Mouse (Mus musculus): ENCODE data around the gene Ehd1. TPM values are rescaled to one million over a fixed set of nuclear protein-coding genes. Genes with fewer than 3 reads are reported as not detected.
"Not testable (repeated sequence)": the region's sequence is repeated elsewhere in the genome, so short reads cannot be mapped to it uniquely, and the experiment has no call there.

The Ehd1 gene
- polyA plus RNA-seq, 1 experiment from 2014 or later = 85.4 TPM

DNA sequence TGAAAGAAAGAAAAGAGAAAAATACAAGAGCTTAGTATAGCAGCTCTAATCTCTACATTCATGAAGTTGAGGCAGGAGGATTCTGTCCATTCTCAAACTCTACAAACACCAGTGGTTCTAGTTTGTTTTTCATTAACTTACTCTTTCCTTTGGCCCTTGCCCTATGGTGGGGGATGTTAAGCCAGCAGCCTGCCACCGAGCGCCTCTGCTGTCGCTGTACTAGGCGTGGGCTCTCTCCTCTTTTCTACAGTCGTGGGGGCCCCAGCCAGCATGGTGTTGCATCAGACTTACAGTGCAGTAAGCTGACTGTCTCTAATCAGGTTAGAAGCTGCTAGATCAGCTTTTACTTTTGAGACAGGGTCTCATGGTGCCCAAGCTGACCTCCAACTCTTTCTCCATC lies 6.5 kb downstream of the Ehd1 start:
- 0 out of 2 replicates have a peak, but pooled peaks have one; percentile 19 for ATAC-seq
- Histone ChIP-seq H3K36me3 (peaks cover 91% of the 10 kb centered on the region), H3K9ac (peak overlapping the region; percentile 71)

DNA sequence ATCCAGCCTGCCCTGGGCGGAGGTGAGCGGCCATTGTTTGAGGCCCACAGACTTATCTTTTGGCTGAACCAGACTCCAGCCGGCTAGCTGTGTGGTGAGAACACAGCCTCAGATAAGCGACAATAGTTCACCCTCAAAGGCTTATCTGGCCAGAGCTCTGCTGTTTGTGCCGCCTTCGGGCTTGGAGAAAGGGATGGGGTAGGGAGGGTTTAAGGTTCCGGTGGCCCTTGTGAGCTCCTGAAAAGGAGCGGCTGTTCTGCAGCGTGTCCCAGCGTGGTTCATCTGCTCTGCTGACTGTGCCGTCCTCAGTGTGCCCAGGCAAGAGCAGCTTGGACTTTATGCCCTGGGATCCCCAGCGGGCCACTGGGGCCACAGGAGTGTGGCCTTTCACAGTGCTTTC lies 8.0 kb downstream of the Ehd1 start:
- peak; percentile 80 for ATAC-seq
- 10% methylated on average over 12 of the region's 12 CpGs for WGBS (ENCODE audit: insufficient replicate concordance)
- H3K4me3 ChIP-seq = peak overlapping the region; percentile 37
- H3K9me3 ChIP-seq (replicated peaks) = no peaks in the 10 kb centered on the region
- H3K27me3 ChIP-seq (replicated peaks) = no peaks in the 10 kb centered on the region
- peak overlapping the region; percentile 71 for H3K9ac ChIP-seq
- peaks cover 95% of the 10 kb centered on the region for H3K36me3 ChIP-seq
- H3K4me2 ChIP-seq = peak overlapping the region; percentile 70
- peak overlapping the region; percentile 98 for H3K27ac ChIP-seq
- H3K4me1 ChIP-seq = peaks cover 100% of the 10 kb centered on the region

More for the DNA sequence above, 6.5 kb downstream of the Ehd1 start:
- 0 out of 2 replicates have a peak overlapping the region, but pooled peaks have one; percentile 1 for H3K4me3 ChIP-seq
- WGBS (ENCODE audit: insufficient replicate concordance) = 25% methylated on average over 5 of the region's 5 CpGs
- no peaks in the 10 kb centered on the region for H3K9me3 ChIP-seq (replicated peaks)
- H3K27ac ChIP-seq = peak overlapping the region; percentile 98
- peak overlapping the region; percentile 70 for H3K4me2 ChIP-seq
- H3K4me1 ChIP-seq = peaks cover 100% of the 10 kb centered on the region
- no peaks in the 10 kb centered on the region for H3K27me3 ChIP-seq (replicated peaks)

DNA sequence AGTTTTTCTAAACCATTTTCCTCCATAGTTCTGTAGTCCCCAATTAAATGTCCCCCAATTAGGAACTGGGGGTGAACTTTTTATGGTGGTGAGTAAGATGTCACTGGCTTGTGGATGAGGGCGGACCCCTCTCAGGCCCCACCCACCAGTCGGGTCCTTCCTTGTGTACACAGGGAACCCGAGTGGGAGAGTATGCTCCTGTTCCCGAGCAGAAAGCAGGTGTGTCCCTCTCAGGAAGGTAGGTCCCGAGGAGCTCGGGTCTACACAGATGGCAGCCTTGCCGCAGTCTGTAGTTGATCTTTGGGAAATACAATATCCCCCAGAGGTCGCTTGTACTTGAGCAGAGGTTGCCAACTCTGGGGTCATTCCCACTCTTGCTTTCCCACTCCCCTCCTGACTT lies 8.7 kb downstream of the Ehd1 start:
- peak overlapping the region; percentile 71 for H3K9ac ChIP-seq
- peak overlapping the region; percentile 98 for H3K27ac ChIP-seq
- peaks cover 96% of the 10 kb centered on the region for H3K36me3 ChIP-seq
- peak overlapping the region; percentile 37 for H3K4me3 ChIP-seq
- H3K4me1 ChIP-seq = peaks cover 100% of the 10 kb centered on the region
- H3K4me2 ChIP-seq = peak overlapping the region; percentile 70
- ATAC-seq = peak; percentile 29; the same call in 1 of the 2 replicates
- WGBS (ENCODE audit: insufficient replicate concordance) = 22% methylated on average over 8 of the region's 8 CpGs
- H3K9me3 ChIP-seq (replicated peaks) = no peaks in the 10 kb centered on the region
- H3K27me3 ChIP-seq (replicated peaks) = no peaks in the 10 kb centered on the region

DNA sequence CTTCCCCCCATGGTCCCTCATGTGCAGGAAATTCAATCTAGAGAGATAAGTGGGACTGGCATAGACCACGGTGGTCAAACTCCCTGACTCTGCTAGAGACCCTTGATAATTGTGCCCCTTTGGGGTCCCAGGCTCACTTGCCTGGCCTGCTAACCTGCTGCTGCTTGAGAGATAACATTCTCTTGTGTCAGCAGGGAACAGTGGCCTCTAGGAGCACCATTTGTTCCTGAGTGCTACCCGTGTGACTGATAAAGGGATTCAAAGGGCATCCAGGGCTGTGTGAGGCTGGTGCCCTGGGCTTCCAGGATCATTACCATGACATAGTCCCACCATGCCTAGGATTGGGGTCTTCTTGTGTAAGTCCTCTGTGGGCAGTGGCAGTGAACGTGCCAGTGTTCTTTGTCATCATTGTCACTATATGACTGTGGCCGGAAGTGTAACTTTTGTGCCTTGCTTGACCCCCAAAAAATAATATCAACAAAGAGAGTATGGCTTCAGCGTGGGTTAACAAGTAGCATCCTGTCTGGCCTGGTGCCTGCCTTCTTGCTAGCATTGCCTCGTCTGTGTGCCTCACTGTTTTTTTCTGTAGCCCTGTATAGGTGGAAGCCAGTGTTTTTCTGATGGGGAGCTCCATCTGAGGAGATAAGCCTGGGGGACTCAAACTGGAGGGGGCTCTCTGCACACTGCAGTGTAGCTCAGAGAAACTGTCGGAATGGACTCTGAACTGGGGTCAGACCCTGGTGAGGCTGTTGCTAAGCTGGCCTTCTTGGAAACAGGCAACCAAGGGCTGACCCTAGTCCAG lies 9.3 kb downstream of the Ehd1 start:
- peaks cover 92% of the 10 kb centered on the region for H3K36me3 ChIP-seq
- H3K4me3 ChIP-seq = peak overlapping the region; percentile 37
- peak overlapping the region; percentile 71 for H3K9ac ChIP-seq
- no peaks in the 10 kb centered on the region for H3K9me3 ChIP-seq (replicated peaks)
- peaks cover 99% of the 10 kb centered on the region for H3K4me1 ChIP-seq
- ATAC-seq = peak; percentile 66
- peak overlapping the region; percentile 98 for H3K27ac ChIP-seq
- WGBS (ENCODE audit: insufficient replicate concordance) = 23% methylated on average over 7 of the region's 7 CpGs
- no peaks in the 10 kb centered on the region for H3K27me3 ChIP-seq (replicated peaks)
- H3K4me2 ChIP-seq = peak overlapping the region; percentile 70

DNA sequence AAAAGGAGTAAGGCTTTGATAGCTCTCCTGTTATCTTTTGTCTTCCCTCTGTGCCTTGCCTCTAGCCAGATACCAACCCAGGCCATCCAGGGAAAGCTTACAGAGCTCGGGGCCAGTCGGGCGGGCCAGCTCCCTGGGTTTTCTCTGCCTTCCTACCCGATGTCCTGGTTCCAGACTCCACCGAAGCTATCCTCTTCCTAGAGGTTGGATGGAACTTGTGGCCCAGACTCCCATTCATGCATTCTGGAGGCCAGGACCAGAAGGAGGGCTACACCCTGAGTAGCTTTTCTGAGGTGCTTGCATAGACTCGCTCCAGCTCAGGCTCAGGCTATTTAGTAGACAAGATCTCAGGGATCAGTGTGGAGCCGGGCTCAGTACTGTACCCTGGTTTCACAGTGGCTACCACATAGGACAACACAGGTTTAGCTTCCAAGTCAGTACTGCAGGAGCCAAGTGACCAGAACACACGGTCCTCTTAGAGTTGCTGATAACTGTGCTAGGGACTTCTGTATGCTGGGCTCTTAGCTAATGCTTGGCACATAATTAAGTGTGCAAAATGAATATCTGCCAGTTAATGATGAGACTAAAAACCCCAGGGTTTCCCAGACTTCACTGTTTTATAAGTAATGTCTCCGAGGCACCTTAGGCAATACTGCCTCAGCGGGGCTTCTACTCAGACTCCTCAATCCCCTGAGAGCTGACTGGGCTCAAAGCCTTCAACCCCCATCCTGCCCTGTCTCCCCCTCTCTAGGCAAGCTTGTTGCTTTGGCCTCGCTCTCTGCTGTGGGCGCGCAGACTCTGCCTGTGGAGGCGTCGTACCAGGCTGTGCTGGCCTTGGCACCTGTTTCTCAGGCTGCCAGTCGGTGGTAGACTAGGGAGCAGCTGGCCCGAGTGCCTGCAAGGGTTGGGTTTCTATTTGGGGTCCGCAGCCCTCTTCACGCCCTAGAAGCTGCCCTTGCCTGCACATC lies 10.2 kb downstream of the Ehd1 start:
- Histone ChIP-seq H3K4me2 (peak overlapping the region; percentile 70), H3K27me3 (replicated peaks) (no peaks in the 10 kb centered on the region), H3K4me3 (peak overlapping the region; percentile 37), H3K27ac (peak overlapping the region; percentile 98), H3K9ac (peak overlapping the region; percentile 71), H3K4me1 (peaks cover 99% of the 10 kb centered on the region), H3K36me3 (peaks cover 91% of the 10 kb centered on the region), H3K9me3 (replicated peaks) (no peaks in the 10 kb centered on the region)
- ATAC-seq = peak; percentile 50; the same call in 1 of the 2 replicates
- WGBS (ENCODE audit: insufficient replicate concordance) = 66% methylated on average over 19 of the region's 19 CpGs

DNA sequence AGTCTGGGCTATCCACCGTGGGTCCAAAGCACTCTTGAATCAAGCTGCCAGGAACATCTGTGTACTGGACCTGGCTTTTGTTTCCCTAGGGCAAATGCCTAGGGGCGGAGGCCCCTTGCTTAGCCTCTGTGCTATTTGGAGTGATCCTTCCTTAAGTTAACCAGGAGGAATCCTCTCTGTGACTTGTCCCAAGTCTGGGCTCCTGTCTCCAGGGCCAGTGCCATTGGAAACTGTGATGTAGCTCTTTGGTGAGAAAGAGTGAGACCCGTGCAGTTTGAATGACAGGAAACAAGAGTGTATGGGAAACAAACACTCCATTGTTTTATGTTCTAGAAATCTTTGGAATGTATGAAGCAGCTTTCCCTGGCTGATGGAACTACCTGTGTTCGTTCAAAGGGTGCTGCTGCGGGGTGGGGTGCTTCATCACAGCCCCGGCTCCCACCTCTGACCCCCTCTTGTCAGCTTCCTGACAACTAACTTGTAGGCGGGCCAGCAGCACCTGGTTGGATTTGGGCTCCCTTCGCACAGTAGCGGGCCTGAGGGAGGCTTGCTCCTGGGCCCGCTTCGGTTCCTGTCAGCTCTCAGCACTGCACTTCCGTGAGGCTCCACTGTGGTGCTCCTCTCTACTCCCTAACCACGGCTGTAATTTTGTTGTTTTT lies 11.8 kb downstream of the Ehd1 start:
- H3K4me2 ChIP-seq = peak overlapping the region; percentile 18; the same call in 1 of the 2 replicates
- no peak overlapping the region for H3K4me3 ChIP-seq
- H3K36me3 ChIP-seq = peaks cover 89% of the 10 kb centered on the region
- peaks cover 95% of the 10 kb centered on the region for H3K4me1 ChIP-seq
- no peak for ATAC-seq
- H3K9me3 ChIP-seq (replicated peaks) = no peaks in the 10 kb centered on the region
- H3K27ac ChIP-seq = peak overlapping the region; percentile 67
- WGBS (ENCODE audit: insufficient replicate concordance) = 69% methylated on average over 13 of the region's 13 CpGs
- H3K9ac ChIP-seq = 0 out of 2 replicates have a peak overlapping the region, but pooled peaks have one; percentile 2
- H3K27me3 ChIP-seq (replicated peaks) = no peaks in the 10 kb centered on the region

DNA sequence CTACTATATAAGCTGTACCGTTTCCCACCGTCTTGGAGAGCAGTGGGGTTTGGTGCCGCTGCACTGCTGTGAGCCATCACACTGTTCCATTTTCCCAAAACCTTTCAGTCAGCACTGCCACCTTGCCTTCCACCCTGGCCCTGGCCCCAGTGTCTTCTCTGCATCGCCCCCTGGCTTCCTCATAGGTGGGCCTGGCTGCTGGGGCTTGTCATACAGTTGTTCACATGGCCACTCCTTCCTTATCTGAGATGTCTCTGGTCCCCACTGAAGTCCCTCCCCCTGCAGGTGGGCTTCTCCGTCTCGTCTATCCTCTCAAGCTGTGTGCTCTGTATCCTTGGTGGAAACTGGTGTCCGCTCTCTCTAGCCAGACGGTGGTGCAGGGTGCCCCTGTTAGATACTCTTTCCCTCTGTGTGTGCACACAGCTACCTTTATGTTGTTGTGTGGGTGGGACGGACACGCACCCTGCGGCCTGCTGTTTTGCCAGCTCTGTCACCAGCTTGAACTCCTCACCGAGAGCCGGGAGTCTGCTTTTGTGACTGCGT lies 13.2 kb downstream of the Ehd1 start:
- peak overlapping the region; percentile 42 for H3K9ac ChIP-seq

DNA sequence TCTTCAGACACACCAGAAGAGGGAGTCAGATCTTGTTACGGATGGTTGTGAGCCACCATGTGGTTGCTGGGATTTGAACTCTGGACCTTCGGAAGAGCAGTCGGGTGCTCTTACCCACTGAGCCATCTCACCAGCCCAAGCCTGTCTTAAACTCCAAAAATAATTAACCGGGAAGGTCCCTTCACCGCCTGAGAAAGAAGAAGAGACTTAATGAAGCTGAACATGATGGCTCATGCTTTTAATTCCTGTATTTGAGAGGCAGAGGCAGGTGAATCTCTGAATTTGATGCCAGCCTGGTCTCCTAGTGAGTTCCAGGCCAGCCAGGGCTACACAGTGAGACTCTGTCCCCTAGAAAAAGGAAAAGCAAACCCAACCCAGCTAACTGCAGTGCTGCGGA lies 14.2 kb downstream of the Ehd1 start:
- Histone ChIP-seq H3K36me3 (peaks cover 92% of the 10 kb centered on the region), H3K27ac (peak overlapping the region; percentile 94), H3K4me3 (peak overlapping the region; percentile 16; the same call in 1 of the 2 replicates), H3K4me2 (peak overlapping the region; percentile 54), H3K4me1 (peaks cover 83% of the 10 kb centered on the region), H3K9ac (peak overlapping the region; percentile 64)
- H3K27me3 ChIP-seq (replicated peaks); ATAC-seq; H3K9me3 ChIP-seq (replicated peaks): not testable (repeated sequence)
- WGBS (ENCODE audit: insufficient replicate concordance) = 70% methylated on average over 5 of the region's 6 CpGs

More for the DNA sequence above, 13.2 kb downstream of the Ehd1 start:
- peak overlapping the region; percentile 23; the same call in 1 of the 2 replicates for H3K4me2 ChIP-seq
- H3K4me3 ChIP-seq = no peak overlapping the region
- peak overlapping the region; percentile 94 for H3K27ac ChIP-seq
- peaks cover 92% of the 10 kb centered on the region for H3K36me3 ChIP-seq
- no peaks in the 10 kb centered on the region for H3K9me3 ChIP-seq (replicated peaks)
- 74% methylated on average over 14 of the region's 14 CpGs for WGBS (ENCODE audit: insufficient replicate concordance)
- peaks cover 83% of the 10 kb centered on the region for H3K4me1 ChIP-seq
- no peak for ATAC-seq
- H3K27me3 ChIP-seq (replicated peaks) = no peaks in the 10 kb centered on the region

DNA sequence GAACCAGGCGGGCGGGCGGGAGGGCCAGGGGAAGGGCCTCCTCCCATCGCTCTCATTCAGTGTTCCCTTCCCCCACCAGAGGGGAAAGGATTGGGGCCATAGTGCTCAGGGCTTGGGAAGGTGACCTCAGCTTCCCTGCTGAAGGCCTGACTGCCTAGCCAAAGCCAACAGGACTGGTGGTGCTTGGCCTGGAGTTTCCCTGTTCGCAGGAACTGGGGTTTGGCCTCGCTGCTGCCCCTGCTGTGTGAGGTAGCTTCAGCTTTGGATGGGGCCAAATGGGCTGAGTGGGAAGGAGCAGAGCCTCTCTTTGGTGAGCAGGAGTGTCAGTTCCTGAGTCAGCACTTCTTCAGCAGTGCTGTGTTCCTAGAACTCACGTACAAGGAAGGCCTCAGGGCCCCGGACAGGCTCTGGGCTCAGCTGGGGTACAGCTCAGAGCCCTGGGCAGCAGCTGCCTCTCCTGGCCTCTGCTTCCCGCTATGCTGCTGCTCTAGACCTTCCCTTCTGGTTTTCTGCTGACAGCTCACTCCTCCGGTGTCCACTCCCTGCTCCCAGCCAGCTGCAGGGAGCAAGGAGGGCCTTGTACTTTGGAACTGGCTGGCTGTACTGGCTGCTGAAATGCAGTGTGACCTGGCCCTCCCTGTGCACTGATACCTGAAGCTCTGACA lies 14.7 kb downstream of the Ehd1 start:
- peak overlapping the region; percentile 64 for H3K9ac ChIP-seq
- H3K36me3 ChIP-seq = peaks cover 92% of the 10 kb centered on the region
- H3K27ac ChIP-seq = peak overlapping the region; percentile 94
- H3K4me3 ChIP-seq = peak overlapping the region; percentile 16; the same call in 1 of the 2 replicates
- no peaks in the 10 kb centered on the region for H3K9me3 ChIP-seq (replicated peaks)
- H3K27me3 ChIP-seq (replicated peaks) = no peaks in the 10 kb centered on the region
- peaks cover 83% of the 10 kb centered on the region for H3K4me1 ChIP-seq
- H3K4me2 ChIP-seq = peak overlapping the region; percentile 54
- WGBS (ENCODE audit: insufficient replicate concordance) = 33% methylated on average over 10 of the region's 10 CpGs
- peak; percentile 76 for ATAC-seq

DNA sequence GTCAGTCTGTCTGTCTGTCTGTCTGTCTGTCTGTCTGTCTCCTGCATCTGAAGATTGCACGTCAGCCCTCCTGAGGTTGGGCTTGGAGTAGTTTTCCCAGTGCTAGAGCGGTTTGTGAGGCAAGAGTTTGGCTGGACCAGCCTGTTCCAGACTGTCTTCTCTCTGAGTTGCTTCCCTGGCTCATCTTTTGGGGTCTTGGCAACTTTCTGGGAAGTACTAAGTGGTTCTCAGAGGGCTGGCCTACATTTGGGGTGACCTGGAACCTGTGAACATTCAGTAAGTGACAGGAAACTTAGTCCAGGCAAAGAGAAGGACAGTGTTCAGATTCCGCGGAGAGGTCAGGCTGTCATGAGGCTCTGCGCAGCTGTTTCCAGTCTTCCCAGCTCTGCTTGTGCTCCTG lies 15.7 kb downstream of the Ehd1 start:
- WGBS (ENCODE audit: insufficient replicate concordance) = 89% methylated on average over 5 of the region's 5 CpGs
- no peak overlapping the region for H3K4me2 ChIP-seq
- no peaks in the 10 kb centered on the region for H3K9me3 ChIP-seq (replicated peaks)
- no peak overlapping the region for H3K4me3 ChIP-seq
- peak overlapping the region; percentile 64; the same call in 1 of the 2 replicates for H3K9ac ChIP-seq
- no peaks in the 10 kb centered on the region for H3K27me3 ChIP-seq (replicated peaks)
- H3K4me1 ChIP-seq = peaks cover 83% of the 10 kb centered on the region
- ATAC-seq = no peak
- H3K36me3 ChIP-seq = peaks cover 92% of the 10 kb centered on the region
- peak overlapping the region; percentile 94 for H3K27ac ChIP-seq
